Mouse (Mus musculus) embryonic facial prominence, embryonic 11.5 days (tissue): ENCODE measurements around the gene Hnrnpa2b1. TPM values are rescaled to one million over a fixed set of nuclear protein-coding genes. Genes with fewer than 3 reads are reported as not detected.

Source experiments
- ATAC-seq: fragments of 200-750 bp; cut with Nextera tagmentation; replicated peaks from 2 replicates; pipeline ENCODE4 v1.8.0; 2017; ENCODE audit warnings: low read depth; ENCODE audit not compliant: insufficient number of reproducible peaks, low FRiP score, low TSS enrichment
- DNase-seq: peaks from one replicate; pipeline ENCODE4 v3.0.0-alpha.2; 2015; ENCODE audit warnings: low spot score
- H3K27ac ChIP-seq: fragments of 300-500 bp; sonication (generic); replicated peaks from 2 replicates; pipeline ENCODE4 v1.5.1; 2014; ENCODE audit warnings: mild to moderate bottlenecking, low read depth, low read length, control low read depth
- H3K27me3 ChIP-seq: fragments of 300-500 bp; sonication (generic); 2 replicates; pipeline ENCODE4 v1.6.1; 2014; ENCODE audit warnings: mild to moderate bottlenecking, low read length, moderate library complexity, mixed read lengths; ENCODE audit not compliant: control insufficient read depth, insufficient read depth
- H3K36me3 ChIP-seq: fragments of 300-500 bp; sonication (generic); replicated peaks from 2 replicates; pipeline ENCODE4 v1.6.1; 2014; ENCODE audit warnings: low read depth, mild to moderate bottlenecking, low read length, moderate library complexity, mixed read lengths; ENCODE audit not compliant: control insufficient read depth, insufficient read depth
- H3K4me1 ChIP-seq: fragments of 300-500 bp; sonication (generic); 2 replicates; pipeline ENCODE4 v1.6.1; 2014; ENCODE audit warnings: low read length, mixed read lengths; ENCODE audit not compliant: control insufficient read depth, insufficient read depth
- H3K4me2 ChIP-seq: fragments of 300-500 bp; sonication (generic); 2 replicates; pipeline ENCODE4 v1.6.1; 2014; ENCODE audit warnings: low read depth, mild to moderate bottlenecking, control low read depth, low read length, moderate library complexity
- H3K4me3 ChIP-seq: fragments of 300-500 bp; sonication (generic); 2 replicates; pipeline ENCODE4 v1.5.1; 2014; ENCODE audit warnings: low read depth, low read length, control low read depth
- H3K9ac ChIP-seq: fragments of 300-500 bp; sonication (generic); replicated peaks from 2 replicates; pipeline ENCODE4 v1.6.1; 2014; ENCODE audit warnings: mild to moderate bottlenecking, control low read depth, low read length
- H3K9me3 ChIP-seq: fragments of 300-500 bp; sonication (generic); replicated peaks from 2 replicates; pipeline ENCODE4 v1.6.1; 2016; ENCODE audit warnings: mild to moderate bottlenecking, low read length, inconsistent platforms, mixed read lengths; ENCODE audit not compliant: control insufficient read depth
- whole genome bisulfite sequencing: fragments of 180-500 bp; shearing (Covaris S2); extraction: QIAGEN DNeasy Blood & Tissue Kit; methylation state at CpG from one replicate; pipeline ENCODE4 v1.1.7; 2014; 5-methylcytosine and 5-hydroxymethylcytosine counted together
- polyA plus RNA-seq: library from polyadenylated mRNA; unstranded; fragments of >200 nt; fragmentation: Nextera tagmentation; extraction: Ambion mirVana; gene quantifications from 2 replicates; pipeline ENCODE4 v1.2.1, GENCODE M21; 2014

Gene Hnrnpa2b1
- polyA plus RNA-seq, 1 experiment from 2014 or later: 1,840 TPM

- Histone ChIP-seq H3K9ac (no peak overlapping the region), H3K27me3 (no peaks in the 10 kb centered on the region), H3K36me3 (peaks cover 42% of the 10 kb centered on the region), H3K4me1 (no peaks in the 10 kb centered on the region; the same call in 1 of the 2 replicates), H3K4me3 (no peak overlapping the region), H3K27ac (no peak overlapping the region), H3K9me3 (no peaks in the 10 kb centered on the region), H3K4me2 (no peak overlapping the region)
- WGBS: 94% methylated on average over 4 of the region's 4 CpGs
- DNase-seq: no peak
- no peak for ATAC-seq
These were observed 9.5 kb upstream of the Hnrnpa2b1 start for GRCm38 (mm10) chr6:51479136-51479731.

GRCm38 (mm10) chr6:51472213-51472612 lies 2.5 kb upstream of the Hnrnpa2b1 start:
- 48% methylated on average over 4 of the region's 4 CpGs for WGBS
- H3K4me2 ChIP-seq: peak overlapping the region; percentile 58
- peak overlapping the region; percentile 98 for H3K4me3 ChIP-seq
- no peaks in the 10 kb centered on the region; the same call in 1 of the 2 replicates for H3K4me1 ChIP-seq
- peak overlapping the region; percentile 62 for H3K9ac ChIP-seq
- H3K27me3 ChIP-seq: no peaks in the 10 kb centered on the region
- H3K9me3 ChIP-seq: no peaks in the 10 kb centered on the region
- H3K36me3 ChIP-seq: peaks cover 15% of the 10 kb centered on the region
- DNase-seq: no peak
- no peak overlapping the region for H3K27ac ChIP-seq
- ATAC-seq: no peak

- 21% methylated on average over 3 of the region's 3 CpGs for WGBS
- ATAC-seq (no peak), DNase-seq (peak; percentile 34)
These were observed 2.1 kb upstream of the Hnrnpa2b1 start for GRCm38 (mm10) chr6:51471782-51472181.

GRCm38 (mm10) chr6:51471179-51471505 lies 1.4 kb upstream of the Hnrnpa2b1 start:
- no peak overlapping the region; the same call in 1 of the 2 replicates for H3K4me2 ChIP-seq
- H3K27me3 ChIP-seq: no peaks in the 10 kb centered on the region
- H3K27ac ChIP-seq: peak overlapping the region; percentile 100
- under 1% methylated on average over 10 of the region's 10 CpGs for WGBS
- H3K9ac ChIP-seq: peak overlapping the region; percentile 100
- ATAC-seq (peak; percentile 11; the same call in 1 of the 2 replicates), DNase-seq (no peak)
- H3K4me1 ChIP-seq: no peaks in the 10 kb centered on the region; the same call in 1 of the 2 replicates
- peaks cover 10% of the 10 kb centered on the region for H3K36me3 ChIP-seq
- H3K4me3 ChIP-seq: peak overlapping the region; percentile 98
- H3K9me3 ChIP-seq: no peaks in the 10 kb centered on the region

More at GRCm38 (mm10) chr6:51471782-51472181, 2.1 kb upstream of the Hnrnpa2b1 start:
- Histone ChIP-seq H3K4me1 (no peaks in the 10 kb centered on the region; the same call in 1 of the 2 replicates), H3K27me3 (no peaks in the 10 kb centered on the region), H3K4me3 (peak overlapping the region; percentile 98), H3K9ac (peak overlapping the region; percentile 62), H3K36me3 (peaks cover 14% of the 10 kb centered on the region), H3K4me2 (peak overlapping the region; percentile 58), H3K9me3 (no peaks in the 10 kb centered on the region), H3K27ac (no peak overlapping the region)

GRCm38 (mm10) chr6:51470311-51471178 lies 851 bp upstream of the Hnrnpa2b1 start, which contains the start of gene Cbx3:
Cbx3 (plus strand) TSS chr6:51470360.
- peak within 1 kb of the TSS; percentile 100 for H3K27ac ChIP-seq
- peak; percentile 92 for DNase-seq

GRCm38 (mm10) chr6:51468891-51469561 lies 668 bp downstream of the Hnrnpa2b1 start:
- Histone ChIP-seq H3K27me3 (no peaks in the 10 kb centered on the region), H3K4me2 (peak overlapping the region; percentile 21; the same call in 1 of the 2 replicates), H3K36me3 (peaks cover 4% of the 10 kb centered on the region), H3K9me3 (no peaks in the 10 kb centered on the region), H3K4me1 (no peaks in the 10 kb centered on the region; the same call in 1 of the 2 replicates), H3K27ac (peak overlapping the region; percentile 100), H3K9ac (peak overlapping the region; percentile 100), H3K4me3 (peak overlapping the region; percentile 98)
- WGBS: under 1% methylated on average over 63 of the region's 63 CpGs
- ATAC-seq (peak; percentile 20; the same call in 1 of the 2 replicates), DNase-seq (peak; percentile 82)

More at GRCm38 (mm10) chr6:51470311-51471178, 851 bp upstream of the Hnrnpa2b1 start, which contains the start of gene Cbx3:
- Histone ChIP-seq H3K9ac (peak within 1 kb of the TSS; percentile 100), H3K27me3 (no peaks in the 10 kb centered on the region), H3K36me3 (peaks cover 9% of the 10 kb centered on the region), H3K4me3 (peak within 1 kb of the TSS; percentile 98), H3K9me3 (no peaks in the 10 kb centered on the region), H3K4me1 (no peaks in the 10 kb centered on the region; the same call in 1 of the 2 replicates), H3K4me2 (peak within 1 kb of the TSS; percentile 40)
- peak; percentile 80 for ATAC-seq
- WGBS: 0% methylated on average over 86 of the region's 99 CpGs

GRCm38 (mm10) chr6:51467649-51468048 lies 2.0 kb downstream of the Hnrnpa2b1 start:
- peak; percentile 63 for DNase-seq
- 0 out of 2 replicates have a peak overlapping the region, but pooled peaks have one; percentile 37 for H3K9ac ChIP-seq
- no peaks in the 10 kb centered on the region for H3K9me3 ChIP-seq
- H3K36me3 ChIP-seq: peaks cover 8% of the 10 kb centered on the region
- H3K4me2 ChIP-seq: peak overlapping the region; percentile 35
- WGBS: 4% methylated on average over 2 of the region's 2 CpGs
- ATAC-seq: no peak
- no peaks in the 10 kb centered on the region; the same call in 1 of the 2 replicates for H3K4me1 ChIP-seq
- H3K27ac ChIP-seq: no peak overlapping the region
- H3K4me3 ChIP-seq: peak overlapping the region; percentile 98
- H3K27me3 ChIP-seq: no peaks in the 10 kb centered on the region
